Mouse (Mus musculus) lung, postnatal 0 days (tissue): ENCODE results near the gene Cabp2.

ENCODE experiments used
- CTCF ChIP-seq: IDR thresholded peaks from 2 replicates; pipeline ENCODE4 v1.5.1; 2016; ENCODE audit warnings: antibody characterized with exemption, mild to moderate bottlenecking
- EP300 ChIP-seq: IDR thresholded peaks from 2 replicates; pipeline ENCODE4 v1.6.1; 2016; ENCODE audit warnings: antibody characterized with exemption, mild to moderate bottlenecking, control low read depth

GRCm38 (mm10) chr19:4055216-4055946 is 26.0 kb upstream of the Cabp2 start:
- no peak for TF ChIP-seq CTCF
- TF ChIP-seq EP300: no peak
